In the genomic region with DNA sequence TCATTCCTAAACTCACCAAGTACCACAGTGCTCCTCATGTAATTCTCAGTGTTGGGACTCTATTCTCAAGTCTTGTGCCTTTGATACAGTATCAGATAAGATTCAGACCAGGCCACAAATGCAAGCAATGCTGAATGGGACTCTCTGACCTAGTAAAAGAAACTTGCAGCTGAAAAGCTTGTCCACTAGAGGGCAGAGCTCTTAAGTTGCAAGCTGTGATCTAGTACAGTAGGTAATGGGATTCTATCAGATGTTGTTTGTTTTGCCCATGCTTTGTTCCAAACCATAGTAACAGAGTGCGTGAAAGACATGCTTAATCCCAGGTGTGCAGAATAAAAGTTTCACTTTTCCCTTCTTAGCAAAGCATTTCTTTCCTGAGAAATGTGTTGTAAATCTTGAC, we compare ENCODE assay signal across 8 mouse cellular contexts.
DNase-seq lines count a peak whose midpoint lies in the region; ATAC-seq and TF ChIP-seq lines count a peak whose summit lies in the region.
"Had no signal": no experiment of that assay in that cellular context is flagged by ENCODE, and none has a peak within 500 bp of the region (broad histone marks: within the 10 kb centered on the region; RNA-seq: fewer than 3 reads in every experiment).

No protein-coding gene starts in this region.

- no peak overlapping the region for H3K27ac ChIP-seq in forebrain, embryonic 13.5 days
- H3K27ac ChIP-seq in thymus, adult 2 months (ENCODE audit: control insufficient read depth, insufficient read depth, low read length) = no peak overlapping the region
- H3K27ac ChIP-seq: limb, embryonic 15.5 days had no signal

- ATAC-seq in Patski = peak; percentile 69
- ATAC-seq in forebrain, embryonic 13.5 days = peak; percentile 55

- H3K4me1 ChIP-seq in forebrain, embryonic 13.5 days = no peaks in the 10 kb centered on the region
- no peaks in the 10 kb centered on the region for H3K4me1 ChIP-seq in thymus, adult 2 months (replicated peaks; ENCODE audit: control insufficient read depth, insufficient read depth, low read length)
- H3K4me1 ChIP-seq: limb, embryonic 15.5 days had no signal

- H3K27me3 ChIP-seq in Patski = peaks cover 8% of the 10 kb centered on the region
- H3K27me3 ChIP-seq in forebrain, embryonic 13.5 days = no peaks in the 10 kb centered on the region
- H3K27me3 ChIP-seq in thymus, adult 2 months (ENCODE audit: control insufficient read depth, insufficient read depth, low read length) = no peaks in the 10 kb centered on the region
- H3K27me3 ChIP-seq: limb, embryonic 15.5 days had no signal

- H3K4me2 ChIP-seq in forebrain, embryonic 13.5 days = no peak overlapping the region
- H3K4me2 ChIP-seq: limb, embryonic 15.5 days had no signal

- no peak overlapping the region for H3K9ac ChIP-seq in forebrain, embryonic 13.5 days
- H3K9ac ChIP-seq: limb, embryonic 15.5 days had no signal

- POLR2A ChIA-PET in Patski (lab: Charles Lee) = no interaction called here

- peak; percentile 66 for TF ChIP-seq CTCF in Patski (IDR thresholded peaks at IDR 0.05)
- TF ChIP-seq CTCF in thymus, adult 2 months (IDR thresholded peaks at IDR 0.05; ENCODE audit: borderline replicate concordance, control insufficient read depth, extremely low read depth, insufficient read depth, low read length, poor library complexity) = no peak

- 45% methylated on average over 1 of the region's 1 CpGs for WGBS in forebrain, embryonic 13.5 days
- 53% methylated on average over 1 of the region's 1 CpGs for WGBS in thymus, adult 2 months

- CTCF ChIA-PET in Patski (lab: Charles Lee) = interaction anchor here (1.2 kb wide), 1 partner anchor 14 kb away, joined by 4 read pairs; no protein-coding TSS in a partner anchor

- DNase-seq in kidney, postnatal 10 days = peak; percentile 30
- DNase-seq in kidney, adult 11 months = no peak
- DNase-seq in ES-CJ7 (ENCODE audit: low read depth, low spot score) (peak; percentile 64), Patski (ENCODE audit: low read depth, low spot score) (no peak)
- peak; percentile 53 for DNase-seq in lung, postnatal 36 days
- DNase-seq in thymus, adult 2 months = no peak

- no peaks in the 10 kb centered on the region for H3K36me3 ChIP-seq in forebrain, embryonic 13.5 days (ENCODE audit: poor library complexity, severe bottlenecking)
- H3K36me3 ChIP-seq in thymus, adult 2 months (ENCODE audit: control insufficient read depth, insufficient read depth, low read length) = no peaks in the 10 kb centered on the region
- H3K36me3 ChIP-seq: limb, embryonic 15.5 days had no signal

- no peaks in the 10 kb centered on the region for H3K9me3 ChIP-seq in forebrain, embryonic 13.5 days (replicated peaks)
- H3K9me3 ChIP-seq: limb, embryonic 15.5 days had no signal

- H3K4me3 ChIP-seq in forebrain, embryonic 13.5 days = no peak overlapping the region
- no peak overlapping the region for H3K4me3 ChIP-seq in thymus, adult 2 months (ENCODE audit: control insufficient read depth, insufficient read depth, low read length)
- H3K4me3 ChIP-seq: limb, embryonic 15.5 days had no signal

- TF ChIP-seq POLR2A in thymus, adult 2 months (IDR thresholded peaks at IDR 0.05; ENCODE audit: control insufficient read depth, extremely low read depth, insufficient read depth, low read length, poor library complexity) = no peak

- in situ Hi-C loops in Patski (cut with MboI; ENCODE audit: low pct_unique_long_range_greater_than_20kb) = loop anchor here (10.0 kb wide), 1 partner anchor 1040 kb away; no protein-coding TSS in a partner anchor

Comparison
In these comparisons a context has a peak if more than half of its experiments do, and no peak if none do; other contexts are left out.
1. DNase-seq: peak in kidney, postnatal 10 days (single experiment), ES-CJ7 (single experiment) and lung, postnatal 36 days (single experiment); none in kidney, adult 11 months (single experiment), Patski (single experiment) and thymus, adult 2 months (single experiment).